Mouse (Mus musculus) thymus, postnatal 14 days (tissue): Measurements from ENCODE around the gene Mn1.

Experiments
- DNase-seq: peaks from one replicate; pipeline ENCODE4 v3.0.0; 2021

Mn1 gene

DNA sequence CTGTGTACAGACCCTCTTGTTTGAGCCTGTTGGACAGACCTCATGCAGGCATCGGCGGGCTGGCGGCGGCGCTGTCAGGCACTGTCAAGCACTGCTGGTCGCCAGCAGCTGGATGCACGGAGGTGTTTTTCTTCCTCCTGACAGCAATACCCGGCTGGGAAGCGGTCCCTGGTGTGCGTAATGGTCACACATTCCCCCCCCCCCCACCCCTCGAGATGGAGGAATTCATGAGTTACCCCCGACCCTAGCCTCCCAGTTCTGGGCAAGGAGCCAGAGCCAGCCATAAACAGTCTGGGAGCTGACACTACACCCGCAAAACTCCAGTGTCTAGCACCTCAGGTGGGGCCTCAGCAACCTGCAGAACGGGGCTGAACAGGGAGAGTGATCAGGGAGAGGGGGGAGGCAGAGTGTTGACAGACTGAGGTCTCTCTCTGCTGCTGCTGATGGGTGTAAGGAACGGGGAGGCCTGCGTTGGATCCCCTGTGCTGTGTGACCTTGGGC is 17.2 kb downstream of the Mn1 start:
- no peak for DNase-seq

DNA sequence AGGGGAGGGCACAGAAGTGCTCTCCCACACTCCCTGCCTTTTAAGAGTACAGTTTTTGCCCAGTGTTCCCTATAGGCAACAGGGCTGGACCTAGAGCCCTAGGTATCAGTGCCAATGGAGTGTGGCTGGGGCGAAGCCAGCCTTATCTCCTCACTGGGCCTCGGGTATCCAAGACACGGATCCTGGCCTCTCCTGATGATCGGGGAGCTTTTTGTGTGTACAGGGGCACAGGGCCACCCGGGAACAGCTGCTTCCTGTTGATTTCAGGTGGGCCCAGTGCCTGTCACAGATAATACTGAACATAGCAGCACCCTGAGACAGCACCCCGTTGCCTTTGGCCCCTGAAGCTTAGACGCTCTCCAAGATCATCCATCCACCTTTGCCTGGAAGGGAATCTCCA is 19.1 kb downstream of the Mn1 start:
- DNase-seq: no peak

- DNase-seq: no peak
Measured at GRCm38 (mm10) chr5:111437205-111437604, 20.0 kb downstream of the Mn1 start.

DNA sequence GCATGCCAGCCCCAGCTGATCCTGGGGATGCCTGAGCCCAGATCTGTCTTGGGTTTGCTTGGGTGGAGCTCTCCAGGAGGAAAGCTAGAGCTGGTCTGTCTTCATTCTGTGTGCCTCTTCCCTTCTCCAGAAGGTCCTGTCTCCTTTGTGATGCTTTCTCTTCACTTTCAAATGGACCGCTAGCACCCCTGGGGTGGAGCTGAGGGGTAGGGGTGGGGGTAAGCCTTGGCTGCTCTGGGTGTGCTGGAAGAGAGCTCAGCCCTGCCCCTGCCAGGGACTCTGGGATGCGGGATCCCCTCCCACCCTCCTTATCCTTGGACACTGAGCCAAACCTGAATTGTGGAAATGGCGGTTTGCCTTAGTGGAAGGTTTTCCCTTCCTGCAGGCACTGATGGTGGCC is 21.2 kb downstream of the Mn1 start:
- no peak for DNase-seq

- no peak for DNase-seq
Measured at GRCm38 (mm10) chr5:111438821-111439220, 21.7 kb downstream of the Mn1 start.

DNA sequence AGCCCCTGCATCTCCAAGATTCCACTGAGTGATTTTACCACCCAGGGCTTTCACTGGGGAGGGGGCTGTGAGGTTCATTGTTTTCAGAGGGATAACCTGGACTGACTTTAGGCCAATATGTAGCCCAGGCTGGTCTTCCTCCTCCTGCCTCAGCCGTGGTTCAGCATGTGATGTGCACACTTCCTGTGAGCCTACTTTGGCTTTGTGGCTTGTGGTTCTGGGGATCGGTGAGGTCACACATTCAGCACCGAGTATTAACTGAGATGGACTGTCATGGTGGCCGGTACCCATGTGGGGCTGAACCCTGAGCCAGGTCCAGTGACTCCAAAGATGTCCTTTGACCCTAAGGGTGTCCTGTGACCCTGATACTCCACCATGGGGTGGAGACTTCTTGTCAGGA is 23.1 kb downstream of the Mn1 start:
- DNase-seq: no peak

DNA sequence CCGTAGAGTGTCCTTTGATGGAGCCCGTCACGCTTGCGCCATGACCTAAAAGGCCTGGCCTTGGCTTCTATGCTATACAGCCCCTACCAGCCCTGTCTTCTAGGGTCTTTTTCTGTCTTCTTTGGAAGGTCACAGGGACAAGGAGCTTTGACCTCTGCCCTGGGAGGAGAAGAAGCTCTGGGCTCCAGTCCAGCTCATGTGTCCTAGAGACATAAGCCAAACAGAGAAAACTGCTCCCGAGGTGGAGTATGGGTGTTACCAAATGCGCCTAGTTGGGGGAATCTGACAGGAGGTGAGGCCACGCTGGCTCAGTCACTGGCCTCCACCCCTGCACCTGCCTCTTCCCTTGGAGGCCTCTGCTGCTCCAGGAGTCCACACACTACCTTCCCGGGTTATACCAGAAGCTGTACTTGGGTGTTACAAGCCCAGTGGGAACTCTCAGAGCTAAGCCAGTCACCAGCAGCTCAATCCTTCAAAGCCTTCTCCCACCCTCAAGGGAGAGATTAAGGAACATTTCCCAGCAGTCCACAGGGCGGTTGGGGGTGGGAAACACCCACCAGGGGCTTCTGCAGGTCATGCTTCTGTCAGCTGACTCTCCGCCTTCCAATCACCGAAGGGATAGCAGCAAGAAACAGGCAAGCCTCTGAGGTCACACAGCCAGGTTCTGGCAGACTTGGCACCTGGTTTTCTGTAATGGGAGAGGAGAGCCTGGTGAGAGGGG is 25.1 kb downstream of the Mn1 start:
- no peak for DNase-seq

DNA sequence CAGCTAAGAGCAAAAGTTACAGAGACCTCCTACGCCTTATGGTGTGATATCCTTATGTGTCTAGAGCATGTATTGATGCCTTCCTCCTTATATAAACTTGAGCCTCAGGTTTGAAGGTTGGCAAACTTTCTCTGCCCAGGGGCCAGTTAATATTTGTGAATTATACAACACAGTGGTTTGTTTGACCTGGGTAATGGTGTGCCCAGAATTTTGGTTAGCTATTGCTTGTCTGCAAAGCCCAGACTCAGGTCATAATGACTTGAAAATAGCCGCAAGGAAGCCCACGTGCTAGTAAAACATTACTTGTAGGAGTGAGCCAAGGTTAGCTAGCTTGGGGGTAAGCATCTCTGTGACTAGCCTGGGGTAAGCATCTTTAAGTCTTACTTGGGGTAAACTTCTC is 26.5 kb downstream of the Mn1 start:
- no peak for DNase-seq

DNA sequence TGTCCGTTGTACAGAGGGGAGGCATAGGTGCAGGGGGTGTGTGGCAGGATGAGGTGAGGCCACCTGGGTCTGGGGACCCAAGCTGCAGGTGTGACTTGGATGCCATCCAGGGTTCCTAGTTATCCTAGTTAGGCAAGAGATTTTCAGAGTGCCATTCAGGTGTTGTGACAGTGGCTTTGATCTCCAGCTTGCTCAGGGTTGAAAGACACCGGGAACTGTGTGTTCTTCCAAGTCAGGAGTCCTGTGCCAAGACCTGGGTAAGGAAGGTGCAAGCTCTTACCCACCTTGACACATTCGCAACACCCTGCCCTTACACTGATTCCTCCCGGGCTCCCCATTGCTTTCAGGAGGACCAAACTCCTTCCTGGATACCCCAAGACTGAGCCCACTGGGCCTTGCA is 27.2 kb downstream of the Mn1 start:
- no peak for DNase-seq

- no peak for DNase-seq
Measured at GRCm38 (mm10) chr5:111446652-111447051, 29.5 kb downstream of the Mn1 start.

DNA sequence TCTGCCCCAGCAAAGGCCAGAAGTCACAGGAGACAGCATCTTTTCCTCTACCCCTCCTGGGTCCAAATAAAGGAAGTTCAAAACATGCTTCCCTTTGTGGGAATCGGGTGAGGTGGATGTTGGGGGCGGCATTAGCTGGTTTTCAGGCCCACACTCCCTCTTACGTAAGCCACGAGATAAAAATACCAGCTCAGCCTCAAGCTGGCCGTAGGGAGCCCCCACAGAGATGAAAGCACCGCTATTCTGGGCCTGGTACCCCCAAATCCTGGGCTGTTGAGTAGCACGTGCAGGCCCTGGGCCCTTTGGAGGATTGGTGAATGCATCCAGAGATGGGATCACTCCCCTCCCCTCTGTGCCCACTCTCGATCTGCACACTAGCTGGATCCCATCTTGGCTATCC is 32.5 kb downstream of the Mn1 start:
- DNase-seq: no peak

DNA sequence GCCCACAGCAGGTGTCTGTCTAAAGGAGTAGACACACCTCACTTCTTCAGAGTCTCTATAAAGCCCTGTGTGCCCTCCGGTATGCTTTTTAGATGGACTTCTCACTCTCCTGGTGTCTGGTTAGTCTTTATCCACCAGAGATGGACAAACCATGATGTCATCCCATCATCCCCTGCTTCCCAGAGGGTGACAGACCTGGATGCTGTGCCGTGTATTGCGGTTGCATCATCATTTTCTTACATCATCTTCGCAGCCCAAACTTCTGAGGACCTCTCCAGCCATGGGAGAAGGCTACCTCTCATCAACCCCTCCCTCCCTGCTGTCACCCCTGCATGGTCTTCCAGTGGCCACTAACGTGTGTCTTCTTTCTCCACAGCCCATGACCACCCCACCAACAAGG is 37.1 kb downstream of the Mn1 start:
- DNase-seq: no peak

DNA sequence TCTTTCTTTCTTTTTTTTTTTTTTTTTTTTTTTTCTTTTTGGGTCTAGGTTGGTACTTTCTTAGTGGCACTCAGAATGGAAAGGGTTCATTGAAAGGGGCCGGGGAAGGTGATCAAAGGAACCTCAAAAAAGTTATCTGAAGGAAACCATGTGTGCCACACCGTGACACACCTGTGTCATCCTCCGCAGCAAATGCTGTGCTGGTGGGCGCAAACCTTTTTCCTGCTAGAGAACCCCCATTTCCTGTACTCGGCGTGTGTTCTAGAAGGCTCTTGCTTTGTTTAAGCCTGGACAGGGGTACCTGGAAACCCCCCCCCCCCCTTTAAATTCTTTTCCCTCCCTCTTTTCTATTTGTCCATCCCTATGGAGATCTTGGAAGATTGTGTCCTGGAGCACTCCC is 37.7 kb downstream of the Mn1 start:
- DNase-seq: peak; percentile 79

GRCm38 (mm10) chr5:111458675-111459074 is 41.5 kb downstream of the Mn1 start:
- DNase-seq: no peak

DNA sequence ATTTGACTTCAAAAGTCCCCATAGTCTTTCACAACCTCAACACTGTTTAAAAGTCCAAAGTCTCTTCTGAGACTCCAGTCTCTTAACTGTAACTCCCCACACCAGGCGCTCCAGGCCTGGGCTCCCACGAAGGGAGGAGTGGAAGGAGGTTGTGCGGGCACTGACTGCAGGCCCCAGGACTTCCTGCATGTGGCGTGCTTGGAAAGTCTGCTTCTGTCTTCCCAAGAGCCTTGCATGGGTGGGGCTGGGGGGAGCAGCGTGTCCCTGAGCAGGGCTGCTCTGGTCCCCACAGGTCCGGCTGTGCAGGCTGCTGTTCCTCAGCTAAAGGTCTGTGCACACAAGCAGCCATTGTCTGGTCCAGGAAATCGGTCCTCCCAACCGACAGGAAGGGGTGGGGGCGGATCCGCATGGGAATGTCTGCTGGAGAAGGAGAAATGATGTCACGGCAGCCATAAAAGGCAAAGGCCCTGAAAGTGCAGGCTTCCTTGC is 48.7 kb downstream of the Mn1 start:
- no peak for DNase-seq

GRCm38 (mm10) chr5:111466429-111466828 is 49.3 kb downstream of the Mn1 start:
- no peak for DNase-seq

DNA sequence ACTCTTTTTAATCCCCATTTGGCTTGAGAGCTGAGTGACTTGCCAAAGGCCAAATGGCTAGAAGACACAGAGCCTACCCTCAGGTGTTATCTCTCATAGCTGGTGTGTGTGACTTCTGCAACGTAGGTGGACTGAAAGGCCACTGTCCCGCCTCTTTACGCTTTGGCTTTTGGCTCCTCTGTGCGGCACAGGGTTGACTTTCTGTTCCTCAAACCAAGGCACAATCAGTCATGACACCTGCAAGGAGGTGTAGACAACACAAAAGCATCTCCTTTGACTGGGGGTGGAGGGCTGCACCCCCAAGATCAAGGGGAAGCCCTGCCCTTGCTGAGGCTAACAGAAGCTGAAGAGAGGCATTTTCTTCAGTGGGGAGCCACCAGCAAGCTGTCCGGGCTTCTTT is 50.5 kb downstream of the Mn1 start:
- peak; percentile 19 for DNase-seq

DNA sequence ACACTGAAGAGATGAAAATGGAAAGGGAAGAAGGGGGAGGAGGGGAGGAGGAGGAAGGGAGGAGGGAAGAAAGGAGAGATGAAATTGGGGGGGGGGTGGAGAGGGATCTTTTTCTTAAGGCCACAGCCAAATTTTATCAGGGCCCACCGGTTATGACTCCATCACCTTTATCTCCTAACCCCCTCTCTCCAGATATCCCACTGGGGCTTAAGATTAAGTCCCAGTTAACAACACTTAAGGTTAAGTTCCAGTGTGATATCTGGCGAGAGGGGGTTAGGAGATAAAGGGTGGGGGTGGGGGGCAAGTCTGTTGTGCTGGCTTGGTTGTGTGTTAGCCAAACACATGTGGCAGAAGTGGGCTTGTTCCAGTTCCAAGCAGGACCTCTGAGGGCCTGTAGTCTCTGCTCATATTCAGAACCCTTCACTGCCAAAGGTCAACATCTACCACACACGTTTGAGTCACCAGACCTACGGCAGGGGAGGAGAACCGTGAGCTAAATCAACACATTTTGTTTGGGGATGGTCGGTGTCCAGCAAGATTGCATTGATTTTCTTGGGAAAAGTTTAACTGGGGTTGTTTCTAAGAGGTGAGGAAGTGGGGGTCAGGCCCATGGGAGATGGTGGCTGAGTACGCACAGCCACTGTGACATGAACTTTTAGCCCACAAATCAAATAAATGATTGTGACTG is 52.2 kb downstream of the Mn1 start:
- no peak for DNase-seq

DNA sequence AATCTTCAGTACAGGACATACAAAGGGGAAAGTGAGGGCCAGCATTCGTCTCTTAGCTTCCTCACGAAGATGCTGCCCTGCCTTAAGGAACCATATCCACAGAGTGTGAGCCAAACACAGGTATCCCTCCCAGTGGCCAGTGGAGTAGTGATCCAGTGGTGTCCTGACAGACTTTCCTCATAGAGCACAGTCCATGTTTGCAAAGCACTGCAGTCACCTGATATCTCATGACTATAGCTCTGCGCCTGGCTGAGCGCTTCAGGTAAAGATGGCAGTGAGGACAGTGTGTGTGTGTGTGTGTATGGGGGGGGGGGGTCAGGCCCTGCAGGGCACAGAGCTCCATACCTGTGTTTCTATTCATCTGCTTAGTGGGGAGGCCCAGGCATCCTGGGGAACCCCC is 53.7 kb downstream of the Mn1 start:
- DNase-seq: no peak

- DNase-seq: no peak
Measured at GRCm38 (mm10) chr5:111473425-111473824, 56.3 kb downstream of the Mn1 start.

GRCm38 (mm10) chr5:111475721-111476120 is 58.6 kb downstream of the Mn1 start:
- DNase-seq: no peak

DNA sequence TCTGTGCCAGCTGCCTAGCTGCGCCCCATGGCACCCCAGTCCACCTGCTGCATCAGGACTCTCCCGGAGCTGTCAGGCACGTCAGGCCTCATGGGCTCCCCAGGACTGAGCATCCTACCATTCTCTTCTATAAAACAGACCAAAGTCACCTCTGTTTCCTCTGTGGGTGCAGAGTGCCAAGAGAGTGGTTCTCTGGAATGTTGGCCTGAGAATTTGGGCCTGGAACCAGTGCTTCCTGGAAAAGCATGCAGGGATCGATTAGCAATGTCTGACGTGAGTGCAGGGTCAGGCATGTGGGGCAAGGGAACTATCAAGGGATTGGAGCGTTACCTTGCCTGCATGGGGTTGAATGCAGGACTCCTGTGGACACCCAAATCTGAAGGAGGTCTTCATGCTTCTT is 59.0 kb downstream of the Mn1 start:
- no peak for DNase-seq

DNA sequence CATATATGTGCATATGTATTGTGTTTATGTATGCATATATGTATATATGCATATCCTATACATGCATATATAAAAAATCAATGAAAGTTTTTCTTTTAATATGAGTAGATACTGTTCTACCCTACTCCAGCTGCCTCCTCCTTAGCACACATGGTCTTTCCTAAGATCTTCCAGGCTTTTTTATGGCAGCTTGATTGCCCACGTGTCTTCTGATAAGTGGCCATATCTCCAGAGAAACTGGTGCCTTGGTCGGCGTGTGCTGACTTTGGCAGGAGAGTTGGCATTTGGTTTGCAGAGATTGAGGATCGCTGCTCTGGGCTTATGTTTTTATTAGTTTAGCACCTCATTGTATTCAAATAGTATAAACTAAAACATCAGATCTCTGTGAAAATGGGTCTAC is 68.7 kb downstream of the Mn1 start:
- DNase-seq: no peak

DNA sequence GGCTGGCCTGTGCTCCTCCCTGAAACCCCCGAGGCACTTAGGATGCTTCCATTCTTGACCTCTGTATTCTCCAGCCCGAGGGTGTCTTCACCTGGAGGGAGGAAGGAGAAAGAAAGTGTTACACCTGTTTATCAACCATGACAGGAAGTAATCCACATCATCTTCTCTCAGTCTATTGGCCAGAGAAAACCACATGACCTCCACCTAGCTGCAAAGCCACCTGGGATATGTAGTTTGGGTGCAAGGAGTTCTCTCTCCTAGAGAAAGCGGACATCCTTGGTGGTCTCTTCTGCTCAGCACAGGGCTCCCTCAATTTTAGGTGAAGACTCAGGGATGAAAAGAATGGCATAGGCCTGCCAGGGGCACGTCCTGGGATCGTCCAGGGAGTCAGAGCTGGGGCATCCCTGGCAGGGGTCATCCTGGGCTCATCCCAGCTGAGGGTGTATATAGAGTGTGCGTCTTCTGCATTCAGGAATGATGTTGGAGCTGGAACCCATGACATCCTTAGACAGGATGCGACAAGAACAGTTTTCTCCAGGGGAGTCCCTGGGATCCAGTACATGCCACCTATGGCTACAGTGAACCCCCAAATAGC is 72.0 kb downstream of the Mn1 start:
- DNase-seq: peak; percentile 50
